Mouse (Mus musculus) ovary, postnatal 10 days (tissue): ENCODE data around the gene Pgap2.

Experiments
- DNase-seq: peaks from one replicate; pipeline ENCODE4 v3.0.0; 2022; ENCODE audit warnings: low spot score

Pgap2 gene

GRCm38 (mm10) chr7:102267113-102267579 is 57.1 kb downstream of the Pgap2 start:
- DNase-seq: peak; percentile 90

DNA sequence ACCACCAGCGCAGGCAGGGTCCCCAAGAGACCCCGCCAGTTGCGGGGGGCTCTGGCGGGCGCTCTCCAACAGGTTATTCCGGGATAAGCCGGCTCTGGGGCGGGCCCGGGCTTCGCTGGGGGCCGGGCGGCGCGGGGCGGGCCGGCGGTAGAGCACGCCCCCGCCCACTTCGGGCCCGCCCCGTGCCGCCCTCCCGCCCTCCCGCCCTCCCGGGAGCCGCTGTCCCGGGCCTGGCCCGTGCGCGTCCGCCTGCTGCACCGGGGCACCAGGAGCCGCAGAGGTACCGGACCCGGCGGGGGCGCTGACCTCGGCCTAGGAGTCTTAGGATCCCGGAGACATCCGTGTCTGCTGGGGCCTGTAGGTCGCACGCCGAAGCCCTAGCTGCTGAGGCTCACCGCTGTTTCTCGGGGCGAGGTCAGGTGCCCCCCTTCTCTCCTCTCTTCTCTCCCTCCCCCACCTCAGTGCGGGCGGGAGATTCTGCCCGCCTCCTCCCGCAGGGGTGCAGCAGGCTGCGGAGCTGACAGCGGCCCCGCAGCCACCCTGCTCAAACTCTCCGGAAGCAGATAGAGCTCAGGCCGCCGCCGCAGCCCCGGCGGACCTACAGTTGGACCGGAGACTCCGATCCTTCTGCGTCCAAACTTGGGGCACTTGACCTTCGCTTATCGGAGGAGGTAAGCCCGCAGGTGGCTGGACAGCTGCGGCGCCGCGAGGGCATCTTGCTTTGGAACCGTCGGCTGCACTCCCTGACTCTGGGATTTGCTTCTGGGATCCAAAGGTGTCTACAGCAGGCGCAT is 57.8 kb downstream of the Pgap2 start, which contains the start of gene Stim1:
Gene Stim1, plus strand, starts transcription at position 206 of the 794 bp plus-strand sequence.
- DNase-seq: peak; percentile 41

GRCm38 (mm10) chr7:102268395-102268748 is 58.4 kb downstream of the Pgap2 start:
- no peak for DNase-seq

DNA sequence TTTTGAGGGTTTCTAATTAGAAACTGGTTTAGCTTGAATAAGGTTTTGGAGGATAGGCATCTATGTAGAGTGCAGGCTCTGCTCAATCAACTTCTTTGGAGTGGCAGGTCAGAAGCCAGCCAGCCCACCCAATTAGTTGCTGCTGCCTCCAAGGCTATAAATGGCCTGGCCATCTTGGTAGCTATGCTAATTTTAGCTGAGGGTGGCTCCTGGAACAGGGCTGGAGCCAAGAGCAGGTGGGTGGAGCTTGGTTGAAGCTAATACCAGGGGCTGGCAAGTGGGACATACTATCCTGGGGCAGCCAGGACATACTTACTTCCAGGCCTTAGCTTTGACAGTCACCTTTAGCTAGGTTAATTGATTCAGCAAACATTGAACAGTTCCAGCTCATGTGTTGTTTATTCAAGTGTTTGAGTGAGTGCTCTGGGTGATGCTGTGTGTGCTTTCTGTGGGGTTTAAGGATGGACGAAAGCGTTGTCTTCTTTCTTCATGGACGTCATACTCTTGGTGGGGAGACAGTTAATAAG is 62.5 kb downstream of the Pgap2 start:
- DNase-seq: no peak

DNA sequence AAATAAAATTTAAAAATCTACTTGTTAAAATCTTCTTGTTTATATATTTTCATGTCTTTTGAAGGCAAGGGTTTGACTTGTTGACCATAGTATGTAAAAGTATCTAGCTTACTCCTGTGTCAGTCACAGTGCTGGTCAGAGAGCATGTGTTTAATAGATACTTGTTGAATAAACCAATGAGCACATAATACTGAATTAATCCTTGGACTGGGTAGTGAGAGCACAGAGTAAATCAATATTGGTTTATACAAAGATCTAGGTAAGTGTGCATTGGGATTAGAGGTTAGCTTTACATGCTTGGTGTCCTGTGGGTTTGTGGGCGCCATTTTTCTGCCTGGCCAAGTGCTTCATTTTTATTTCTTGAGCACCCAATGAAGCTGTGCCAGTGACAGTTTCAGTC is 71.4 kb downstream of the Pgap2 start:
- DNase-seq: no peak

DNA sequence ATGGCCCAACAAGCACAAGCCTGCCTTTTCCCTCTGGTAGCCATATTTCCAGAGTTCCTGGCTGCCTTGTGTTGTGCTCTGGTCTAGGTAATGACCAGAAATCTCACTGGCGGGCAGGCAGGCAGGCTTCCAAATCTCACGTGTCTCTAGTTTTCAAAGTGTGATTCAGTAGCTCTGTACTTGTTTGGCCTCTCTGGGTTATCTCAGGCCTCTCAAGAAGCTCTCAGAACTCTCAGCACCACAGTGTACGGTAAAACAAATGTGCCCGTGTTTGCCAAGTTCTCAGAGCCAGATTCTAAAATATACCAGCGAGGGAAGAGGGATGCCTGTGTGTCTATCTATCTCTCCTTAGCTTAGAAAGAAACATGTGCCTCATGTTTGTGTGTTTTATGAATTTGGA is 72.3 kb downstream of the Pgap2 start:
- no peak for DNase-seq
